Mouse (Mus musculus) embryo, embryonic 11 days (tissue): ENCODE results near the gene Ap1ar.

ENCODE experiments used
- DNase-seq: peaks from one replicate; pipeline ENCODE4 v3.0.0-alpha.2; 2015

Gene Ap1ar

DNA sequence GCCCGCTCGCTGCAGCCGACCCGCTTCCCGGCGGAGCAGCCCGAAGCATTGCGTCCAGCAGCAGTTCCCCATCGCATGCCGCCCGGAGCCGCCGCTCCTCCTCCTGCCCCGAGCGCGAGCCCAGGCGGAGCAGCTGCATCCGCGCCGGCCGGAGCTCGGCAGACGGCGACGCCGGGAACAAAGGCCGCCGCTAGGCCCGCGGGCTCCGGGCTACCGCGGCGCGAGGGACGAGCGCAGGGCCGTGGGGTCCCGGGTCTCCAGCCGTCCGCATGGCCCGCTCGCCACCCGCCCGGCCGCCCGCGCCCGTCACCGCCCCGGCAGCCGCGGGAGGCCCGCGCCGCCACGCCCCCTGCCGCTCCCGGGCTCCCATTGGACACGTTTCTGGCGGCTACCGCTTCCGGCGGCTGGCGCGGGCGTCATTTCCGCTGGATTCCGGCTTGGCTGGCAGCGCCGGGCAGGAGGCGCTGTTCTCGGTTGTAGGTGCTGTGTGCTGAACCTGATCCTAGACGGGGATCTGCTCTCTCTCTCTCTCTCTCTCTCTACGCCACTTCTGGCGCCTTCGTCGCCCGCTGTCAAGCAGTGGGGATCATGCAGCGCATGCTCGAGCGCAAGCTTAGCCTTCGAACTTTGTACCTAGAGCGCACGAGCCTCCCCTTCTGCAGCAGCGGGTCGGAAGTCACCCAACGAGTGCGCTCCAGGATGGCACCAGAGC, at the start of gene Ap1ar:
TSS of gene Ap1ar (minus strand) at position 370 of the 712 bp plus-strand sequence.
- DNase-seq: peak; percentile 97

DNA sequence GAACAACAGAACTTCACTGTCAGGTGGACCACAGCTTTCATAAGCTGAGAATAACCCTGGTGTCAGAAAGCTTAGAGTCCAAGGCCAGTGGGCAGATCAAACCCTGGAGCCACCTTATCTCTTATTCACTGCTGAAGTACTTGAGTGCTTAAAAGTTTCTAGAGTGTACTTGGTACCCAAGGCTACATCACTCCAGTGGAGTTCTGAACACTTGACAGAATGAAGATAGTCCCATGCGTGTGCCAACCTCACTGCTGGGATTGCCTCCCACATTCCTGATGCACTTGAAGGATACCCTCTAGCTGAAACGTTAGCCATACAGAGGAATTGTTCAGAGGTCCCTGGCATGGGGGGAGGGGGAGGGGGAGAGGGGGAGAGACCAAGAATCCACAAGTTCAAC, 44.4 kb upstream of the Ap1ar start:
- no peak for DNase-seq

DNA sequence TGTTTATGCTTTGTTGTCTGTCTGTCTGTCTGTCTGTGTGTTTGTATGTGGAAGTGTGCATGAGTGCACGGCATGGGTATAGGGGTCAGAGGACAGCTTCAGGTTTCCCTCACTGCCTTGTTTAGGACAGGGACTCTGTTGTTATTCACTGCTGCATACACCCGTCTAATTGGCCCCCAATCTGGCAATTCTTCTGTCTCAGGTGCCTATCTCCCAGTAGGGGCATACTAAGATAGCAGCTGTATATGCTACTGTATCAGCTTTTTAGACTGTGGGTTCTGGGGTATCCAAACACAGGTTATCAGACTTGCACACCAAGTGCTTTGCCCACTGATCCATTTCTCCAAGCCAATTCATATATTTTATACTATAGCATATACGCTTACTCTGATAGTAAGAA, 42.6 kb upstream of the Ap1ar start:
- no peak for DNase-seq

DNA sequence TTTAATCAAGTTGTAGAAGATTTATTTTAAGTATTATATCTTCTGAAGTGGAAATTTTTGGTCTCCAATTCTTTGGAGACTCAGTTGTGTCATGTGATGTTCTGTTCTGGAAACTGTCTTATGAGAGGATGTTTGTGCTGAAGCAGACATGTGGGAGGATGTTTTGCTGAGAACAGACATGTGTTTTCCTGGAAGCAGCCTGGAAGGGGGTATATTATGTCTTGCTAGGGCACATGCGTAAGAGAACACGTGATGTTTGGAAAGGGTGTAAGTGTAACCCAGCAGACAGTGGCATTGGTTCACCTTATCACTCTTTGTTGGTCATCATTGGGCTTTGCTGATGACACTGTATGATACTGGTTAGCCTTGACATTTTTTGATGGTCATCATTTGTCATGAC, 38.2 kb upstream of the Ap1ar start:
- no peak for DNase-seq

DNA sequence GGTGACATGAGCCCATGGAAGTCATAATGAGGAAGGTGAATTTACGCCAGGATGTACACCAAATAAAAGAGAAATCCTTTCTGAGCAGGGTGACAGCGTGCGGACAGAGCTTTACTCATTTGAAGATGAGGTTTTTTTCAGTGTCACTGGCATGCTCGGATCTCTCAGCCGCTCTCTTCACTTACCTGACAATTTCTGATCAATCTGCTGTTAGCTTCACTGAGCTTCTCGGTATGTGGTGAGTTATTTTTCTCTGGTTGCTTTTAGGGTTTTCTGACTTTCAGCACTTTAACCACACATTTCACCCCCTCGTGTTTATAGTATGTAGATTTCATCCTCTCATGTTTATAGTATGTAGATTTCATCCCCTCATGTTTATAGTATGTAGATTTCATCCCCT, 37.7 kb upstream of the Ap1ar start:
- DNase-seq: no peak

DNA sequence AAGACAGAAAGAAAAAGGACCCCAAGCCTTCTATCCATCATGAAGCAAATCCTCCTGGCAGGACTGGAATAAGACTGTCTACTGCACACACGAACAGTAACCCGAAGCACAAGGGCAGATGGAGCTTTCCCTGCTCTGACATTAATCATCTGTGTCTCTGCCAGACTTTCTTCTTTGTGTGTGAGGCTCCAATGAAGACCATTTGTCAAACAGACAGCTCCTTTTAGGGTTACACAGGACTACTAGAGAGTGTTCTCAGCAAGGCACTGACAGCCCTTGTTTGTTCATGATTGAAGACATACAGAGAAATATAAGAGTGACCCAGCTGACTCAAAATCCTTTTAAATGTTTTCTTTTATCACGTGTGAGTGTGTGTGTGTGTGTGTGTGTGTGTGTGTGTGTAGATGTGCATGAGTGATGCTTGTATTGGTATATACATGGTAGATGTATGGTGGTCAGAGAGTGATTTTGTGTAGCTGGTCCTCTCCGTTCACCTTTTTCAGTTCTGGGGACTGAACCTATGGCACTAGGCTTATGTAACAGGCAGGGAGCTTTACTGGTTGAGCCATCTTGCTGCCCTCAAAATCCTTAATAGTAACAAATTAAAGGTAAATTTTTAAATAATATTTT, 37.0 kb upstream of the Ap1ar start:
- peak; percentile 72 for DNase-seq

DNA sequence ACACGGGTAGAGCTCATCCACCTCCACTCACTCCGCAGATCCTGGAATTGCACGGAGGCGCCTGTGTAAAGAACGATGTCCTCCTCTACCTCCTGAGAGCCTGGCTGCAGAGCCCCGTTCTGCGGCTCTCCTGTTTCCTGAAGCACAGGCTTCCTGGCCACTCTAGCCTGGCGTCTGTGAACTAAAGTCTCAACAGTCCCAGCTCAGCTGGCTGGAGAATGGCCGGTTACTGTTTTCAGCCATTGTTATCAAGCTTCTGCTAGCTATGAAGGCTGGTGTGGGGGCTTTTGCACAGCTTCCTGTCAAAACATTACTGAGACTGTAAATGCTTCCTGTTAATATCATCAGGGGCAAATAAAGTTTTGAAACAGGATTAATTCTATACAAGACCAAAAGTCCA, 34.3 kb upstream of the Ap1ar start:
- no peak for DNase-seq

DNA sequence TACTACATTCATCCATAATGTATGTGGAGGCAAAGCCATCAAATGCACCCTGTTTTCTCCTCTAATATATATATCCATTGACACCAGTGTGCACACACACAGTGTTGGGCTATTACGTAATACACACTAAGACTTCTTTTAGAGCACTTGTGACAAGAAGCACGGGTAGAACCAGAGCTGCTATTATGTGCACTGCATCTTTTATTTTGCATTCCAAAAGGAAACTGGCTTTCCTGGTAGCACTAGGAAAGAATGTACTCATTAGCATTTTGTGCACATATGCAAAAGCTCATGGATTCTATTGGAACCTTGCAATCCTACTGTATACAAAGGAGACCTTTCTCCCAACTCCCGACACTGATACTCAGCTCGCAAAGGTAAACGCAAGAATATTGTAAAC, 31.6 kb upstream of the Ap1ar start:
- DNase-seq: no peak

DNA sequence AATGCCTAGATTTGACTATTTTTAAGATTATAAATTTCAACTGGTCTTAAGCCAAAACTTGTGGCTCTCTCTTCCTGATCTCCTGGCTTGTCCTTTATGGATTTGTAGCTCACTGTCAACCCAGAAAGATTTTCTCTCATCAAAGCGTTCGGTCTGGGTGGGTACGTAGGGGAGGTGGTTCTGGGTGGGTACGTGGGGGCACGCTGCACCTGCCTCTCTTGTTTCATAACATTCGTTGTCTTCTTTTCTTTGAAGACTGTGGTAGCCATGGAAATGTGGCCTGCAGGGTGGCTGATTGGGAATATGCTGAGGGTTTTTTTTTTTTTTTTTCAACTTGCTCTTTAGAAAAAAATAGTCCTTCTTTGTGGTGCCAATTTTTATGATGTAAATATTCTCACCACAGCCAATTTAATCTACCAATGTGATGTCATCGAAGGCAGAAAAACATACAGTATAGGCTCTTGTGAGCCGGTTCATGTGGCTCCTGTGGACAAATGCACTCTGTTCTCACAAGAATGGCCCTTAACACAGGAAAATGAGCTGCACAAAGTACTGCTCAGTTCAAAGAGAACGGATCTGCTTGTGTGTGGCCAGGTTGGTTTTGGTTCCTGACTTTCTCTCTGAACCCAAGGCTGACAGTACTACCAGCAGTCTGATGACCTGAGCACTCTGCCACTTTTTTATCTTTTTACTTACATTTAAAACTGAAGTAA, 30.9 kb upstream of the Ap1ar start:
- no peak for DNase-seq

DNA sequence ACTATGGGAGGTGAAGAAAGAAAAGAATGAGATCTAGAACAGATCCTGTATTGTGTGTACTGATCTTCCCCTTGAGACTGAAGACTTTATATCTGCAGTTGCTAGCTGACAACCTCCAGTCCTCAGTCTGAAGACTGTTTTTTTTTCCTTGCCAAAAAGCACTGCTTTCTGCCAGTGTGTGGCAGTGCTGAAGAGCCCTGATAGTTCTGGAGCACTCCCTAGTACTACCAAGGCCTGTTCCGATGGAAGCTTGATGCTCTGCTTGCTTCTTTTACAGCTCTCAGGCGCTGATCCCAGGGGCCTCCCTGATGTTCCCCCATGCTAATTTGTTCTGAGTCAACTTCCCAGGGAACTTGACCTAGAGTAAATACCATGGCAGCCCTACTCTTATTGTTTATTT, 26.9 kb upstream of the Ap1ar start:
- no peak for DNase-seq

DNA sequence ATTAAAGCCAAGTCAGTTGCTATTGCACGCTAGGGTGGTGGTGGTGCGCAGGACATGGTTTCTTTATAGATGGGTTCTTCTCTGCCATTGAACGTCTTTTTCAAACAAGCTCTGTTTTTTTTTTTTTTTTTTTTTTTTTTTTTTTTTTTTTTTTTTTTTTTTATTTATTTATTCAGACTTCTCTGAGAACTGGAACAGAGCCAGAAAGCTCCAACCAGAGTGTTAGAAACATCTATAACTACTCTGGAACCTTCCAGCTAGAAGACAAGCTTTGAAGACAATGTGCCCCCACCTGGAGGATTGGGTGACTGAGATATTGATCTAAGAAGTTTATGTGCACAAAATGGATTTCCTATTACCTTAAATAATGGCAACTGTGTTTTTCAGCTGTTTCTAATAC, 26.2 kb upstream of the Ap1ar start:
- no peak for DNase-seq

DNA sequence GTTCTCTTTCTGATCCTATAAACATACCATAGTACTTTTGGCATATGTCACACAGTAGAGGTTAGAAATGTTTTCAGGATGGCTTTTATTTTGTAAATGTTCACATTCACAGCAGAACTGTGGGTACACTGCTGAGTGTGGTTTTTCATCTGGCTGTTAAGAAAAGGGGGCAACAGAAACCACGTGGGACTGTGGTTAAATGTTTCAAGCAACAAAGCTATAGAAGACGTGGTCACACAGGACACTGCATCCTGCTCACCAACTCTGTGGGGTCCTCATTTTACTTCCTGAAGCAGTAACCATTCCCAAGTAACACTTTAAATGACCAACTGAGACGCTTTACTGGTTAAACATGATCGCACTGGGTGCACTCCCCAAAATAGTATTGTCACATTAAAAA, 25.2 kb upstream of the Ap1ar start:
- DNase-seq: no peak

DNA sequence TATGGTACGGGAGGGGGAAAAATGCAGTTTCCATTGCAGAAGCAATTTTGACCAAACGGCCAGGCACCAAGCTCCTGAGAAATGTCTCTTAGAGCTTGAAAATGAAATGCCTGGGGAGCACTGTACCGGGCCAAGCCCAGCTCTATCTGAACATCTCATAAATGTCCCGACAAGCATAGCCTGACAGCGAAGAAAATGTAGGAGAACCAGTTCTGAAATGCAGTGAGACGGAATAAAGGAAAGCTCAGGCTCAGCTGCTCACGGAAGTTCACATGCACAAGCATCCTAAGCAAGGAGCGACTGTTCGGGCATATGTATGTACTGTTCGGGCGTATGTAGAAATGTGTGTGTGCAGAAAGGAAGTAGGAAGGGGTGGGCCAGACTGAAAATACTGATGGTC, 24.0 kb upstream of the Ap1ar start:
- DNase-seq: no peak

DNA sequence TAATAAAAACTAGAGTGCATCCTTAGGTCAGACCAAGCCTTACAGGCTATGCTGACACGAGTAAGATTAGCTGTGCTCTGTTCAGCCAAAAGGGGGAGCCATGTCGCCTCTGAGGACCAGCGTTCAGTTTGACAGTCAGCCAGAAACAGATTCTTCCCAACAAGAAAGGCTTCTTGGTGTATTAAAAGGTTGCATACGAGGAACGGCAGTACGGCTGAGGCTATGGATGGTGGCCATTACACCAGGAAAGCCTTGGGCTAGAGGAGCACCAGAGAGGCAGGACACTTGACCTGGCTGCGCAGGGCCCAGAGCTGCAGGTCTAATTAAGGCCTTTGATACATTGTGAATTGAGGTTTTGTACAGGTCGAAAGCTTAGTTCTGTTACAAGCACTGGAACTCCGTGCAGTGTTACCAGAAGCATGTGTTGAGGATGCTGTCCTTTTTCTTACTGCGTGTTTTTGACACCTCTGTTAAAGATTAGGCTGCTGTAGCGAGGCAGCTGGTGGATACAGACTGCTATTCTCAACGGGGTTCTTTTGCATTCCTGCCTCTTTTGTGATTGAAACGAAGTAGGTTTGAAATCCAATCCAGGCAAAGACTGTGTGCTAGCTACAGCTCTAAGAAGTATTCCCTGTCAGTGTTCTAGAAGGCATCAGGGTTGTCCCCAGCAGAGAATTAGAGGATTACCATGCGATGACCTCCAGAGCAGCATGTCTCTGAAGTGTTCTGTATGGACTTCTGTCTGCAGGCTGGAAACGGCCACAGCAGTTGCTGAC, 16.3 kb upstream of the Ap1ar start:
- peak; percentile 82 for DNase-seq

DNA sequence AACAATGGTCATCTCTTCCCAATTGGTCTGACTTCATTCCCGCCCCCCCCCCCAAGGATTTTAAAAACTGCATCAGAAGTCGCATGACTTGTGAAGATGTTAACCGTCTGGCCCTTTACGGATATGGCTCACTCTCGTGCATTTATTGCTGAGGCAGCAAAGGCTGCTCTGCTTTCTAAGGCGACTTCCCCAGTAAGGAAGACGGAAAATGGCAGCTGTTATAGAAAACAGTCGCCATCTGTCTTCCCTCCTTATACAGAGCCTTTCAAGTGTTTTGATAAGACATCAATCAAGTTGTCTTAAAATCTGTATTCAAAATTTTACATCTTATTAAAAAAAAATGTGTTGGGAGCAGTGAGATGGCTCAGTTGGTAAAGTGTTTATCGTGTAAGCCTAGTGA, 15.4 kb upstream of the Ap1ar start:
- no peak for DNase-seq

DNA sequence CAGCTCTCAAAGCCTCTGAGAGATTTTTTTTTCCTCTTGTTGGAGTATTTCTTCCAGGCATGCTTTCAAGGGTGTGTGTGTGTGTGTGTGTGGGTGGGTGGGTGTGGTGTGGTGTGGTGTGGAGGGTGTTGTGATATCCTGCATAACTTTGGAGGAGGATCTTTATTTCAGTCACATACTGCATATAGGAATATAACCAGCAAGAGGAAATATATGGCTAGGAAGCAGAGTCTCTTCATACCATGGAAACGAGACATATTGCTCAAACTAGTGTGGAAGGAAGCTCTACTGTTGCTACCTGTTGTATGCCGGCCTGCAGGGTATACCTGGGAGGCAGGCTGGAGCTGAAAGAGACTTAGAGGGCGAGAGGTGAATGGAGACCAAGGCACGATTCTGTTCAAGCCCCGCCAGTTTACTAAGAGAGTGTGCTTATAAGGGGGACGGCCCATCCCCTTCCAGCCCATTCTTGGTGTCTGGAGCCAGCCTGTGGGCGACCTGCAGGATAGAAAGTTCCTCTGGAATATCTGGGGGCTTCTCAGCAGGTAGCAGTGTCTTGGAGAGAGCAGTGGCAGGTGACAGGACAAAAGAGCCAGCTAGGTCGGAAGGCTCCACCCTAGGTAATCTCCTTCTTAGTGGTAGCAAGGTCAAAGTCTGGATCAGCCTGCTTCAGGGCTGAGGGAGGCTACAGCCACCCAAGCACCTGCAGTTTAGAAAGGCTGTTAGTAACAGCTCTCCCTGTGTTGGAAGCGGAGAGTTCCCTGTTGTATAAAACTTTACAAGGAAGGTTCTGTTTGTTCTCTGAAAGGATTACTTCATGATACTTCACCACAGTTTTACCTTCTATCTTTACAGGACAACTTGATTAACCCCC, 13.7 kb upstream of the Ap1ar start:
- no peak for DNase-seq

DNA sequence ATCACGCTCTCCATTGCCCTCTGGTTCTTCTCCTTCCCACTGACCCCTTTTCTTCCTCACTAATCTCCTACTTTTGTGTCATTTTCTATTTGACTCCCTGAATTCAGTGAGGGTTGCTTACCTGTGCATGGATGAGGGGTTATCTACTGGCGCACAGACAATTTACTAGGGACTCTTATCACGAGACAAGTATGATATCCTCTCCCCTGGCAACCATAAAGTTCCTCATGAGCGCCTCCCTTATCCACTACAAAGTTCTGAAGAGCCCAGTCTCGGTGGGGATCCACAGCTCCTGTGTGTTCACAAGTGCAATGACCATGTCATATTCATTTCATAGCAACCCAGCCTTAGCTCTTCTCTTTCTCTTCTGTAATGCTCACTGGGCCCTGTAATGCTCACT, 12.6 kb upstream of the Ap1ar start:
- DNase-seq: no peak

DNA sequence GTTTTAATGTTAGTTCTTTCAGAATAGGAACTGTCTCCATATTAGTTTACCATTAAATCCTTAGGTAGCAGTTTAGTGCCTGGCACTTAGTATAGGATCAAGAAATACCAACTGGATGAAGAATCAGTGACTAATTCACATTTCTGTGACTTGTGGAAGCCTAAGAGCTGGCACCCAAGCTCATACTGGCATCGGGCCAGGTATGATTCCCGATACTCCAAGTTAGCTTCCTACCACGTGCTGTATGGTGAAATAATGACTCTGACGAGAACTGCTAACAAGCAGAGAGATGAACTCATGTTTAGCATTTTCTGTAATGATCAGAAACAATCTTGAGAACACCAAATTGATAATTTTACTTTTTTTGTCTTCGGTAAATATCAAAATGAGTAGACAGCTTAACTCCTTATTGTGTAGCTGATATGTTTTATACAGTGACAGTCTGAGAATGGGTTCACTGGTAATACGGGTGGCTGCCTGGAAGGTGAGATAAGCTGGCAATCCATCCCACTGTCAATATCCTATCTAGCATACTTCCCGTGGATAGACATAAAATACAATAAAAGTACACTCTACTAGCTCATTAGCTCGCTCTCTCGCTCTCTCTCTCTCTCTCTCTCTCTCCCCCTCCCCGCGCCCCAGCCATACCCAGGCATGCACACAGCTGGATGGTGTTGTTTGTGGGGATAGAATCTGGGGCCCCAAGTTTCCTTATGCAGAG, 10.9 kb upstream of the Ap1ar start:
- DNase-seq: no peak

DNA sequence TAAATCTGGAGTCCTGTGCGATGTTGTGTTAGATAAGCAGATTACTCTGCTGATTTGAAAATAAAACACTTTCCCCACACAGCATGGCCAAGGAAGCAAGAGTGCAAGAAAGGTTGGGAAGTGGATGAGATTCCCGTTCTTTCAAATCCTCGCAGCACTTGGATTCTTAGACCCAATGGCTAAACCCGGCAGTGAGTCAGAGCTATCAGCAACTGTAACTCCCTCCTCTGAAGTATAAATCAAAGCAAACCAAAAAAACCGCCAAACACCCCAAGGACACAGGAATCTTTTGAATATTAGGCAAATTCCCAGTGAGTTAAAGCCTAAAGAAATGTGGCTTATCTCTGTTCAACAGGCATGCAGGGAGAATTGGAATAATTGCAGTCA, 6.6 kb upstream of the Ap1ar start:
- no peak for DNase-seq

DNA sequence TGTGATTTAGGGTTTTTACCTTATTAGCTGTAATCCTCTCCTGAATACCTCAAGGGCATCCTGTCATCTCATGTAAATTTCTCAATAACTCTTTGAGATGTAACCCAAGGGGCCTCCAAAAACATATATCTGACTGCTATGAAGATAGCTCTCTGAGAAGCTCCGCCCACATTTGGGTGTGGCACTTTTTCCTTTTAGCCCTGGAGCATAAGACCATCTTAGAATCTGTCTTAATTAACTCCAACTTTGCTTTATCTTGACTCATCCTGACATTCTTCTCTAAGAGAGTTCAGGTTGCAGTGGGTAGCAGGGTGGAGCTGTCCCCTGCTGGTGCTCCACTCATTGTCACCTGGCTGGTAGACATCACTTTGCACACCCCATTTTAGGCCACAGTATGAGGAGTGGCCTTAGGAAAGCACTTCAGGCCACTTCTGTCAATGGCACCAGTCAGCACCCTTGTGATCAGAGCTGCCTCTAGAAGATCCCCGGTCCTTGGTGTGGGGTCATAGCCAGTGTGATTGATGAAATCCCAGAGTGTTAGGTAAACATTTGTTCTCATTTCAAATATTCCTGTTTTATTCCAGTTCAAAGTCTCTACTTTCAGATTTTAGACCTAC, 6.1 kb upstream of the Ap1ar start:
- DNase-seq: no peak

DNA sequence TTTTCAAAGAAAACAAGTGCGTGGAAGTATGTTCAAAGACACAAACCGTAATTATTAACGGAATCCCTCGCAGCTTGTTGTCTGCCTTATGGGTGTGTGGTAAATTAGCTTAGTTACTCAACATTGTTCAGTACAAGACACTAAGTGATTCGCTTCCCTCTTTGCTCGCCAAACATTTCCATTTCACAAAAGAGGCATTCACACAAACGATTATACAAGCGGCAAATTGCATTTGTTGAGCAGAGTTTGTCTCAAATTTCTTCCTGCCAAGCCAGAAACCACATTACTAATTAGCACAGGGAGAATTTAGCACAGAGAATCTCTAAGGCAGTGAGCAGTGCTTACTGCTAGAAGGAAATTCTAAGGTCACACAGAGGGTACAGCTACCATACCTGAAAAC, 4.6 kb upstream of the Ap1ar start:
- no peak for DNase-seq
